Mouse (Mus musculus) bone marrow, adult 2 months (tissue): Measurements from ENCODE around the gene Lsm3.

ENCODE experiments used
- CTCF ChIP-seq: fragments of 200-500 bp; IDR thresholded peaks from 2 replicates; pipeline ENCODE4 v1.5.1; 2011; ENCODE audit warnings: low read length, control low read depth; ENCODE audit not compliant: control insufficient read depth, insufficient read depth
- POLR2A ChIP-seq: fragments of 200-500 bp; IDR thresholded peaks from 2 replicates; pipeline ENCODE4 v1.6.1; 2011; ENCODE audit warnings: low read depth, mild to moderate bottlenecking, control low read depth, low read length, borderline replicate concordance; ENCODE audit not compliant: control insufficient read depth

GRCm38 (mm10) chr6:91559371-91559770 is 43.6 kb downstream of the Lsm3 start:
- TF ChIP-seq POLR2A (no peak), CTCF (no peak)
